Mouse (Mus musculus): ENCODE measurements at regions not wholly inside any gene's neighbourhood (a gene's known extent, or its start where the extent isn't known, plus 50 kb on each side); places are given as distances from the start of the nearest gene placed in this dataset.

- TF ChIP-seq CTCF (conservative IDR thresholded peaks at IDR 0.05; ENCODE audit: insufficient read depth, insufficient read length, low read depth, low read length) (no peak), POLR2A (IDR thresholded peaks at IDR 0.05; ENCODE audit: low read depth, low read length) (no peak)
These were observed 60.1 kb downstream of the H2al2a start for GRCm38 (mm10) chr2:17936527-17937139.
